Mouse (Mus musculus): ENCODE measurements around the gene Slc25a31.

The Slc25a31 gene

DNA sequence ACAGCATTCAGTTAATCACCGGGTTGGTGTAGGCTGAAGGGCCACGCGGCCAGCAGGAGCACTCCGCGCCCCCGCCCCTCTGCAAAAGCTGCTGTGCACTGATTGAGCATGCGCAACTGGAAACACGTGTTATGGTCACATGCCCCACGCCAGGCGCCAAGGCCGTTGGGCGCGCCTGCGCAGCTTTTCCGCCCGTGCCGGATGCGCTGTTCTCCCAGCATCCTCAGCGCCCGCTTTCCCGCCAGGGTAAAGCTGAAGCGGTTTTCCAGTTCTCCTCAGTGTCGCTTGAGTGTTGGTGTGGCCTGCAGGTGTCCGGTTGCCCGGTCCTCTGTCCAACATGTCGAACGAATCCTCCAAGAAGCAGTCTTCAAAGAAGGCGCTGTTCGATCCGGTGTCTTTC, at the start of gene Slc25a31:
Gene Slc25a31, plus strand, starts transcription at position 201 of the 400 bp plus-strand sequence.
- in situ Hi-C loops (cut with MboI, MseI) = loop anchor here (25.0 kb wide), 1 partner anchor 1821 kb away; the partner anchor contains the start of gene Fat4

DNA sequence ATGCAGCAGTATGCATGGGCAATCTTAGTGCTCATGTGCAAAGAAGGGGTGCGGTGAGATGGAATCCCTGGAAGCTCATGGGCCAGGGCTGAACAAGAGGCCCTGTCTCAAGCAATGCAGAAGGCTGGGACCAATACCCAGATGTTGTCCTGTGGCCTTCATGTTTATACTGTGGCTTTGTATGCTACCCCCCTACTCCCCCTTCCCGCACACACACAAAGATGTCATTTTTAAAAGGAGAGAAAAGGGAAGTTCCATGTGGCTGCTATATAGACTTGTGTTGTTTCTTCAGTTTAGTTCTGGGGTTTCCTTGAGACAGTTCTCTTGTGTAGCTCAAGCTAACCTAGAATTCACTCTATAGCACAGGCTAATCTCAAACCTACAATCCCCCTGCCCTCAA, 48.4 kb upstream of the Slc25a31 start:
- in situ Hi-C loops (cut with MboI, MseI) = loop anchor here (10.0 kb wide), 1 partner anchor 575 kb away; no protein-coding TSS in a partner anchor

DNA sequence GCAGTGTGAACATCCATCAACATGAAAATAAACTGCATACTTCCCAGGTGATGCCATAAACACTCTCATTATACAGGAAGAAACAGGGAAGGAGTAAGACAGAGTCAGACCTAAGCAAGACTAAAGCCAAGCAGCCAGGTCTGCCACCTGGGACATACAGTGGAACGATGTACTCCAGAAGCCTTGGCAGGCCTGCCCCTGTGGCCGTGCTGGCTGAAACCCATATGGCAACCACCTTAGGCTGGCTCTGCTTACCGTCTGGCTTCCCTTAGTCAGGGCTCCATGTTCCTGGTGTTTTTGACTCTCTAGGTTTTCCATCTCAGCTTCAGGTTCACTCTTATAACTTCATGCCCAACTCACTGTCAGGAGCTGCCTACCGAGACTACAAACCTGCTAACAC, 42.5 kb upstream of the Slc25a31 start:
- in situ Hi-C loops (cut with MboI, MseI) = loop anchor here (10.0 kb wide), 1 partner anchor 581 kb away; no protein-coding TSS in a partner anchor

- in situ Hi-C loops (cut with MboI, MseI) = loop anchor here (10.0 kb wide), 1 partner anchor 582 kb away; no protein-coding TSS in a partner anchor
Observed at GRCm38 (mm10) chr3:40666861-40667719, 41.6 kb upstream of the Slc25a31 start.

GRCm38 (mm10) chr3:40668889-40669288, 39.8 kb upstream of the Slc25a31 start:
- in situ Hi-C loops (cut with MboI, MseI) = loop anchor here (10.0 kb wide), 1 partner anchor 584 kb away; no protein-coding TSS in a partner anchor

- in situ Hi-C loops (cut with MboI, MseI) = loop anchor here (10.0 kb wide), 1 partner anchor 585 kb away; no protein-coding TSS in a partner anchor
Observed at GRCm38 (mm10) chr3:40669395-40669794, 39.3 kb upstream of the Slc25a31 start.

DNA sequence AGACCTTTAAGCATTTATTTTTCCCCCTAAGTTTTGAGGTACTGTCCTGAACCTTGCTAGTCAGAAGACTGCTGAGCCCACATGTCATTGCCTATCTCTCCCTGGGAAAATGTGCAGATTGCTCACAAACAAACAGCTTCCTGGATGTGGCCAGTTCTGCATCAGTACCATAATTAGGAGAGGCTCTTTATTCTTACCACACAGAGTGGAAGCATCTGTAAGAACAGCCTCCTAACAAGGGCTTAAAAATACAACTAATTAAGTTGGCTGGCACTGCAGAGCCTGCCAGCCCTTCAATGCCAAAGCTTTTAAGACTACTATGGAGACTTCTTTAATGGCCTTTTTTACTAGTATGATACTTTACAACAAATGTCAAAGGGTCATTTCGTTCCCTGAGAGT, 35.1 kb upstream of the Slc25a31 start:
- in situ Hi-C loops (cut with MboI, MseI) = no loop called here

DNA sequence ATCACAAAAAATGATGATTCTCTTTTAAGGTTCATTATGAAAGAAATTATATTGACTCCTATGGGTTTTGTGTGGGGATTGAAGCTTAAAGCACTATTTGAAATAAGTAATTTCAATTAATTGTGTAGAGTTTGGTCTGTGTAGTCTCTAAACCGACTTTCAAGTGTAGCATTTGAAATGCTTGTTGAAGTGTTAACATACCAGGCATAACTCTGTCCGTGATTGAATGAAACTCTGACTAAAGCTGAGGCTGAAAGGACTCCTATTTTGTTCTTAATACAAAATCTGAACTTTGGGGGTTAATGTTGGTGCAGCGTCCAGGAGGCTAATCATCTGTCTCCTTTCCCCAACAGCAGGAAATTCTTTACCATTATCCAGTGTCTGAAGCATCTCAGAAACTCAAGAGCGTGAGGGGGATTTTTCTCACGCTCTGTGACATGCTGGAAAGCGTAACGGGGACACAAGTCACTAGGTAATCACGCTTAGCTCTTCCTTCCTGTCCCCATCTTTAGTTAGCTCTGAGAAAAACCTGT, 33.7 kb upstream of the Slc25a31 start:
- in situ Hi-C loops (cut with MboI, MseI) = no loop called here

DNA sequence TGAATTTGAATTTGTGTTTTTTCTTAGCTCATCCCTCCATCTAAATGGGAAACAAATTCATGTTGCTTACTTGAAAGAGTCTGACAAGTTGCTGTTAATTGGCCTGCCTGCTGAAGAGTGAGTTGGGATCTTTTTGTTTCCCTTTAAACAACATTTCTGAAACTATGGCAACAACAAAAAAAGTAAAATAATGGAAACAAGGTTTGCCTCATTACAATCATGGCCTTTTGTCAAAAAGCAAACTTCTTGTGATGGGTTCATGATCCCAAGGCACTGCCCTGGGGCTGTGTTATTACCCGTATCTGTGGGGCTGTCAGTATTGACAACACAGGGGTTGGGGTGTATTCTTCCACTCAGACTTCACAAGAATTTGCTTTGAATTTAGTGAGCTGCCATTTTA, 29.8 kb upstream of the Slc25a31 start:
- in situ Hi-C loops (cut with MboI, MseI) = no loop called here

GRCm38 (mm10) chr3:40682404-40682803, 26.3 kb upstream of the Slc25a31 start:
- in situ Hi-C loops (cut with MboI, MseI) = no loop called here

GRCm38 (mm10) chr3:40683171-40683570, 25.5 kb upstream of the Slc25a31 start:
- in situ Hi-C loops (cut with MboI, MseI) = no loop called here

GRCm38 (mm10) chr3:40685855-40686515, 22.7 kb upstream of the Slc25a31 start:
- in situ Hi-C loops (cut with MboI, MseI) = no loop called here

DNA sequence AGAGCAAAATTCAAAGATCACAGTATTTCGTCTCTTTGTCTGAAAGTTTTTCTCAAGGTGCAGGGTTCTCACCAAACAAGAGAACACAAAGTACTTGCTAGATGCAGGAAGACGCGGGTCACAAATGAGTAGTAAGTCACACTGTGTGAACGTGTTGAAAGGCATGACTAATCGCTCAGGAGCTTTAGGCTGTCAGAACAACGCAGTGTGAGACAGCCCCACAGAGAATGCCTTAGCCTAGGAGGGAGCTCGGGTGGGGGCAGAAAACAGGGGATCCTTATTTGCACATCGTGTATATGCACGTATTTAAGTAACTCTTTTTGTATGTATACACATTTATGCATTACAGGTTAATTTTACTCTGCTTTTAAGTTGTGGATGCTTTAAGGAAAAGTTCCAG, 21.8 kb upstream of the Slc25a31 start:
- in situ Hi-C loops (cut with MboI, MseI) = no loop called here

DNA sequence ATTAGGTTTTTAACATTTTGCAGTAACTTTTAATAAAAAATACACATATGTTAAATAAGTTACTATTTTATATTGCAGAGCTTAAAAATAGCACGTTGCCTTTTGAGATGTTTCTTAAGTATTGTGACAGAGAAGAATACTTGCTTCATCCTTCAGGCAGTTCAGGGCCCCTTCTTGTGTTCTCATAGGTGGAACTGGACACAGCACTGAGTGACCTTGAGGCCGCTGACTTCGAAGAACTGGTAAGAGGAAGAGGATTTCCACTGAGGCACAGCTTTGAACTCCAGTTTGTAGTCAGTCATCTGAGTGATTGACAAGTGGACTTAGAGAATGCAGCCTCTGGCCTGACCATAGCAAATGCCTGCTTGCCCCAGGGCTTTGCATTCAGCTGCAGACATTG, 21.1 kb upstream of the Slc25a31 start:
- in situ Hi-C loops (cut with MboI, MseI) = no loop called here

DNA sequence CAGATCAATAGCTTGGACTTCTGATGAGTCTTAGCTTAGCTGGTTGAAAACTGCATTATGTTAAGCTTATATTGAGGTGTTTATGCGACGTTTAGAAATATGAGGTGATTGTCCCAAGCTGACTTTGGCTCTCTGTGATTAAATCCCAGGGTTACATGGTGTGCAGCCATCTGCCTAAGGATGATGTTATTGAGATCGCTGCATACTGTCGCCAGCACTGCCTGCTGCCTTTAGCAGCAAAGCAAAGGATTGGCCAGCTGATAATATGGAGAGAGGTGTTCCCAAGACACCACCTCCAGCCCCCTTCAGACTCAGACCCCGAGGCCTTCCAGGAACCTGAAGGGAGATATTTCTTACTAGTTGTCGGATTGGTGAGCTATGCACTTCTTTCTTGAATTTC, 17.1 kb upstream of the Slc25a31 start:
- in situ Hi-C loops (cut with MboI, MseI) = no loop called here

GRCm38 (mm10) chr3:40693435-40693834, 15.2 kb upstream of the Slc25a31 start:
- in situ Hi-C loops (cut with MboI, MseI) = no loop called here

GRCm38 (mm10) chr3:40693960-40694359, 14.7 kb upstream of the Slc25a31 start:
- in situ Hi-C loops (cut with MboI, MseI) = no loop called here

DNA sequence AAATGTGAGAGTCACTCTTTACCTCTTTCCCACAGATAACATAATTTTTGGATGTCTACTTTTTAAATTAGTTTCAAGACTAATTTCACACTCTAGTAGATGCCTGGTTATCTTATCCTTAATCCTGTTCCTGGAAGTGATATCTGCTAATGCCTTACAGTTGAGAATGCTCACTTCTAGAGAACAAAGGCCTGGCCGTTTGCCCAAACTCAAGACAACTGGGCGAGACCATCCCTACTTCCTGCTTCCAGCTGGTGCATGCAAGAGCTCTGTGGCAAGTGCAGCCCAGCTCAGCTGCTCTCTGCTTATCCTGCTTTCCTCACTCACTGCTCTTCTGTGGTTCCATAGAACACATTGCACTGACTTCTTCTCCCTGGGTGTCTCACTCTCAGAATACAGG, 14.2 kb upstream of the Slc25a31 start:
- in situ Hi-C loops (cut with MboI, MseI) = no loop called here

GRCm38 (mm10) chr3:40695162-40695561, 13.5 kb upstream of the Slc25a31 start:
- in situ Hi-C loops (cut with MboI, MseI) = no loop called here

DNA sequence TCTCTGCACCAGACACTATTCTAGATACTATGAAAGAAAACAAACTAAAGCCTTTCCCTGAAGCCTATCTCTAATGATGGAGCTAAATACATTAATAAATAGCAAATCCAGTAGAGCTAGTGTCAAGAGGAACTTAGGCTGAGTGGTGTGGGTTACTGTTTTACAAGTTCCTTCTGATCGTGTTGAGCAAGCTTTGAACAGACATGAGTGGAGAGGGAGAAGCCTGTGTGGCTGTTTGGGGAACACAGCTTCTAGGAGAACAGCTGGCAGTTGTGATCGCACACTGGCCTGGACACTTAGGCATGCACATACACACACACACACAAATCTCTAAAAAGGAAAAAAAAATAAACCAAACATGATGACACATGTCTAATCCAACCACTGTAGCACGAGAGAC, 9.8 kb upstream of the Slc25a31 start:
- in situ Hi-C loops (cut with MboI, MseI) = no loop called here

DNA sequence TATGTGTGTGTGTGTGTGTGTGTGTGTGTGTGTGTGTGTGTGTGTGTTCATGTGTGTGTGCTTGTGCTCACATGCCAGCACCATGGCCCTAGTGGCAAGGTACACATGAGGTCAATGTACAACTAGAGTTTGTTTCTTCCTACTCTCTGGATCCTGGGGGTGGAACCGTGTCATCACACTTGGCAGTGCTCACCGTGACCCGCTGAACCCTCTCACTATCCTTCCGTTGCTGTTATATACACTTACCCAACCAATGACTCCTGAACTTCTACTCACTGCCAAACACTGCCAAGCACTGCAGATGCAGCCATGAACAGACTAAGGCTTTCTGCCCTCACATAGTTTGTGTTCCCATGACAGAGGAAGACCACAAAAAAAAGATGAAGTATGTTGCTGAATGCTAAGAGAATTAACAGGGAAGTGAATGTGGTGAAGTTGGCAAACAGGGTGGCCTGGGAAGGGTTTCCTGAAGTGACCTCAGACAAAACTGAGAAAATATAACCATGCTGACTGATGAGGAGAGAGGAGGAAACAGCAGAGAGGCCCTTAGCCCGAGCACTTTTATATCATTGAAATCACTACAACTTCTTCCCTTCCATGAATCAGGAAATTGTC, 3.7 kb upstream of the Slc25a31 start:
- in situ Hi-C loops (cut with MboI, MseI) = loop anchor here (25.0 kb wide), 1 partner anchor 1818 kb away; the partner anchor contains the start of gene Fat4

- in situ Hi-C loops (cut with MboI, MseI) = loop anchor here (25.0 kb wide), 1 partner anchor 1829 kb away; the partner anchor contains the start of gene Fat4
Observed at GRCm38 (mm10) chr3:40716056-40716455, 7.4 kb downstream of the Slc25a31 start.
